Mouse (Mus musculus): ENCODE data around the gene Myrf. TPM values are rescaled to one million over a fixed set of nuclear protein-coding genes. Genes with fewer than 3 reads are reported as not detected.

The Myrf gene
- 10 to 100 TPM; 29.6 to 31.2 TPM for total RNA-seq (2021)
- long read RNA-seq, experiment 1, partial matches to known transcripts = 7 of 15 reads
- long read RNA-seq, experiment 1, other reads (novel, unspliced or antisense) = 8 of 15 reads
- long read RNA-seq, experiment 2, partial matches to known transcripts = 5 of 10 reads
- long read RNA-seq, experiment 2, other reads (novel, unspliced or antisense) = 5 of 10 reads

DNA sequence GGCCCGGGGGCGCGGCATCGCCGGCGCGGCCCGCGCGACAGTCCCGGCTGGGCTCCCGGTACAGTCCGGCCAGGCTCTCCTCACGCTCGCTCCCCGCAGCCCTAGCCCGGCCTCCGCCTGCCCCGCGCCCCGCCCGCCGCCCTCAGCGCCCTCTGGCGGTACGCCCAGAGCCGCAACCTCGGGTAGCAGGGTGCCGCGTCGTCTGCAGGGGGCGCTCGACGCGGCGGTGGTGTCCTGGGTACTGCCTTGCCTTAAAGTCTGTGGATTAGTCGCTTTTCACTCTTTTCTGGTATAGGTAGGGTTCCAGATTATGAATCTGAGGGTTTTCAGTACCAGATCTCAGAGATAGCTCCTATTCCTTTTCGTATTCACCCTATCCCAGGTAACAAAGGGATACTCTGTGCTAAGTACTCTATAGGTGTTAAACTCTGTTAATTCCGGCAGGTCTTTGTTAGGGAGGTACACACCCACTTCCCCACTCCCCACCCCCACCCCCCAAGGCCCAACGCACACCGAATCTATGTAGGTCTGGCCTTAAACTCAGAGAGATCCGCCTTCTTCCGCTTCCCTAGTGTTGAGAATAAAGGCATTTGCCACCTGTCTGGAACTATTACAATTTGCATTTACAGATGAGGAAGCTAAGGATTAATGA, at the start of gene Myrf:
TSS of gene Myrf (minus strand) at position 95 of the 652 bp plus-strand sequence.
- peak; percentile 55 for DNase-seq (ENCODE audit: low spot score in 2 of 2)

DNA sequence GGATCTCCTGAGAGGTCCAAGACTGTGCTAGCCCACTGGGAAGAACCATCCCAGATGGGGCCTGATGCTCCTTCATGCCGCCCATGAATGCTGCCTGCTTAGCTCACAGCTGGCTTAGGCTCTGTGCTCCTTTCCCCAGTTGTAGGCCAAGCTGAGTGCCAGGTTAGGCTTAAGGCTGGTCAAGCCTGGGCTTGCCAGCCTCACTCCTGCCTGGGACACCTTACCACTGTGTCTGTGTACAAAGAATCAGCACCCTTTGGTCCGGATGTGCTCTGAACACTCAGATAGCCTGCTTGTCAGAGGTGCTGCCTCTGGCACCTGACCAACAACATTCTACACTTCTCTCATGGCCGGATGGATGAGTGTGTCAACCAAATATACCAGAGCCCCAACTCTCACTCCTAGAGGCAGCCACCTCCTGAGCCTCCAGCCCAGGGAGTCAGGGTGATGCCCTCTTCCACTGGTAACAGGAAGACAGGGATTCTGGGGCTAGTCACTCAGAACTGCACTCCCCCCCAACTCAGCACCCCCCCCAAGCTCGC, 49.1 kb upstream of the Myrf start:
- DNase-seq (ENCODE audit: low spot score in 2 of 2) = no peak

DNA sequence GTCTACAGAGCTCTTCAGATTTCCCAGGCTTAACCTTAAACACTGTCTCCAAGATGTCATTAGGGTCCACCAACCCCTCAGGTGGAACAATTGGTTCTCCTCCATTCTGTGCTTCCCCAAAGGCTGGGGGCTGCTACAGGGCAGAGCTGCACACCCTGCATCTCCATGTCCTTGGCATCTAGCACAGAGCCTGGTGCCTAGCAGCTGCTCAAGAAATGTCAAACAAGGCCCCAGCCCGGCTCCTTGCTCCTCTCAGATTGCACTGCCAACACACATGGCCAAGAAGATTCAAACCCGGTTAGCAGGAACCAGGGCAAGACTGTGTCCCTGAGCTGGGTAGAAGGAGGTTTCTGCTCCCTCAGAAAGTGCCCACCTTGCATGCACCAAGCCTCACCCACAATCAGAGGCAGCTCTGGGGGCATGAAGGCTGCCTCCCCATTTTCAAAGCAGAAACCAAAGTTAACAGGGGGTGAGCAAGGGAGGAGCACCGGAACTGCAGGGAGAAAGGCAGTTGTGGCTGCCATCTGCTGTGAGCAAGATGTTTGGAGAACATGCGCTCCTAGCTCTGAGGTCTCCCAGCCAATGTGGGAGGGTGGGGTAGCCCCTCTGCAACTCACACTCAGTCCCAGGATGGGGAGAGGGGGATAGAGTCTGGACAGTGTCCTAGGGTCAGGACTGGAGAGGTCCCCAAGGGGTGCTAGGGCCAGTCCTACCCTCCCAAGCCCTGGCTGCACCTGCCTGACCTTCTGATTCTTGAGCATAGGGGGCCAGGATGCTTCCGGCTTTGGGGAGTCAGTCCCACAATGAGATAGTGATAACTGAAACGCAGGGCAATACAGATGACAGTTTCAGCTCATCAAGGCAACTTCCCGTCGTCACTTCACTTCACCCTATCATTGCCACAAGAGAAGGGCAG, 47.8 kb upstream of the Myrf start:
- peak in 1 of 2 experiments; percentile 57 for DNase-seq (ENCODE audit: low spot score in 2 of 2)

DNA sequence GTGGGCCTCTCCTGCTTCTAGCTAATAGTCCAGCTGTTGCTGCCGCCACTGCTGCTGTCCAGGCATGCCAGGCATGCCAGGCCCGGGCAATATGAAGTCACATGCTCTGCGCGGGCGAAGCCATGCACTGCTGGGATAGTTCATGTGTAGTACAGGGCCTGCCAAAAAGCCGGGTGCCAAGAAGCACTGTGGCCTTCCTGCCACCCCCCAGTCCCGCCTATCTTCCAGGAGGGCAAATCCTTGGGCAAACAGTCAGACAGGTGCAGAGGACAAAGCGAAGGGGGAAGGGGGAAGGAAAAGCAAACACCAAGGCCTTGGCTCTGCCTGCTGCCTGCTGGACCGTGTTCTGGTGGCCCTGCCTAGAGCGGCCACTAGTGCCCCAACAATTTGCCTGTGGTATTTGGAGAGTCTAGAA, 45.9 kb upstream of the Myrf start:
- DNase-seq (ENCODE audit: low spot score in 2 of 2) = no peak

DNA sequence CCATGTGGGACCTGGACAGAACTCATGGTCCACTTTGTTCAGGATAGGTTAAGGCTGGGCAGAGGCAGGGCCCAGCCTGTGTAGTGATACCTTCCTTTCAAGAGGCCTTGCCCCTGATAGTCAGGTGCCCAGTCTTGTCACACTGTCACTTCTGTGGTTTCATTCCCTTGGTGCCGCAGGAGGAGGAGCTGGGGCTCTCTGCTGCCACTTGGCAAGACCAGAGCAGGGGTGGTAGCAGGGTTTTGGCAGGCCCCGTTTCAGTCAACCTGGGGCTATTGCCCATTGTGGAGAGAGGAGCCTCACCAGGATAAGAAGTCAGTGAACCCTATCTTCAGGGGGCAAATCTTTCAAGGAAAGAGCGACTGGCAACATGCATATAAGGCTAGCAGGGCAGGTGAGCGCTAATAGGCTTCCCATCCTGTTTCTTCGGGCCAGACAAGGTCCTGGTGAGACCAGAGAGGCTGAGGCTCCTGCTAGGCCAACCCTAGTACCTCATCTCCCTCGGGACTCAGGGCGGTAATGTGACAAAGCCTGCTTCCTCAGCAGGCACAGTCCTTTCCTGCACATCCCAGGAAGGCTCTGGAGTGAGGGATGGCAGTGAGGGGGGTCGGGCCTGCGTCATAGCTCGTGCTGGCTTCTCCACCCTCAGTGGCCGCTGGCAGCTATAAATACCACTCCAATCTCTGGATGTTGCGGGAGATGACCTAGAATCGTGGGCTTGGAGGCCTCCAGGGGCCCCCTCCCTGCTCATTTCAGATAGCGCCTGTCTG, 40.4 kb upstream of the Myrf start:
- DNase-seq (ENCODE audit: low spot score in 2 of 2) = no peak

DNA sequence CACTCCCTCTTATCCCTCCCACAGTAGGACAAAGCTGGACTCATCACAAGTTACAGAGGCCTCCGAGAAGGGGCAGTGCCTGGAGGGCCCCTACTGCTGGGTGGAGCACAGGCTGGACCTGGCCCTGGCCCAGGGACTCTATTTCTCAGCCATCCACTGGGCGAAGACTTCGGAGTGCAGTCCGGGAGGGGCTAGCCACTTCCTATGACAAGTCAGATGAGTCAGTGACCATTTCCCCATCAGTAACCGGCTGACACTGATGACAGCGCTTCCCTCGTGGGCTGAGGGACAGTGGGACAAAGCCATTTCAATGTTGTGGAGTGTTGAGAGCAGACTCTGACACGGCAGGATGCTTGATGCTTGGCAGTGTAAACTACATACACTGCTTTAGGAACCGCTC, 39.1 kb upstream of the Myrf start:
- no peak for DNase-seq (ENCODE audit: low spot score in 2 of 2)

DNA sequence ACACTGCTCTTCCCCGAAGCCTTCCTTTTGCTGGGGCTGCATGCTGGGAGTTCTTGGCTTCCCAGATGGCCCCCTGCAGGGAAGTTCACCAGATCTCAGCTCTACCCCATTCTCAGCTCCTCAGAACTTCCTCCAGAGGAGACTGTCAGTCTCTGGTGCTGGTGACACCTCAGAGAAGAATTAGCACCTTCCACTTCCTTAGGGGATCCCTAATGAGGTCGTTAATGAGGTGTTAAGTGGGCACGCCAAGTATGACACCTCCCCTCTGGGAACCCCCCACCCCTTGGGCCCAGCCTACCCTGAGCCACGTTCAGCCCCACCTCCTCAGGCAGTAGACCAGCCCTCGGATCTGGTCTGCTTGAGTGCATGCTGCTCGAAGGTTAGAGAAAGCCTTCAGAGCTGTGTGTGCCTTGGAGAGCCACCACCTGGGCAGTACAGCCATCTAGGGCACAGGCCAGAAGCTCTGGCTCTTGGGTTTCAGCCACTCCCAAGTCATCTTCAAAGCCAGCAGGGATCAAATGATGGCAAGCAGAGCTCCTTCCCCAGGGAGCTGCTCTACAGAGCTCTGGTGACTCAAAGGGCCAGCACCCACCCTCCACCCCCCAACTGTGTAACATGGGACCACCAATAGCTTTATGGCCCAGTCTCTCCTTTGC, 38.2 kb upstream of the Myrf start:
- DNase-seq (ENCODE audit: low spot score in 2 of 2) = no peak

DNA sequence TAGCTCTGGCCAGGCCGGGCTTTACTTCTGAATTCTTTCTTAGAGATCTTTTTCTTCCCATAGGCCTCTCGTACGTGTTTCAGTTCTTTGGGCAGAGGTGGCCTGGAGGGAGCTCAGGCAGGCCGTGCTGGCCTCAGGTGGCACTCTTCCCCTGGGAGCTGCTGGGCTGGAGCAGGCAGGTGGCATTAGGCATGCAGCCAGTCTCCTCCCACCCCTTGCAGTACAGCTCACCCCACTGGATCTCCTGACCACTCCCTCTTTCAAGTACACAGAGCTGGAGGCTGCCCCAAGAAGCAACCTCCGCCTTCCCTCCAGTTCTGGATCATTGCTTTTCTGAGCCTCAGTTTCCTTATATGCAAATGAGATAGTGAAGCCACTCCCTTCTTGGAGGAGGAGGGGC, 37.2 kb upstream of the Myrf start:
- no peak for DNase-seq (ENCODE audit: low spot score in 2 of 2)

DNA sequence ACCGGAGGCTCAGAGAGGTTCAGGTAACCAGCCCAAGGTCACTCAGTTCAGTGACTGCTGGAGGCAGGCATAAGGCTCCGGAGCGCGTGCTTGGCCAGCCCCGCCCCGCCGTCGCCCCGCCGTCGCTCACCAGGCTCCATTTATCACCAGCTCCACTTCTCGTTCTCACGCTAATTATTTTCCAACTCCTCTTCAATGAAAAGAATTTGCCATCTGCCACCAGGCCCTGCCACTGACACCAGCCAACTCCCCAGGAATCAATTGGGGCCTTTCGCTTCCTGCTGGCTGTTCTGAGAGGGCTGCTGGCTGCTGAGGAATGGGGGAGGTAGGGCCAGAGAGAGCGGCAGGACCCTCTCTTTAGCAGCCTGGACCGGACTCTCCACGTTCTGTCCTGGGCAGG, 36.8 kb upstream of the Myrf start:
- peak; percentile 70 to 88 for DNase-seq (ENCODE audit: low spot score in 2 of 2)

DNA sequence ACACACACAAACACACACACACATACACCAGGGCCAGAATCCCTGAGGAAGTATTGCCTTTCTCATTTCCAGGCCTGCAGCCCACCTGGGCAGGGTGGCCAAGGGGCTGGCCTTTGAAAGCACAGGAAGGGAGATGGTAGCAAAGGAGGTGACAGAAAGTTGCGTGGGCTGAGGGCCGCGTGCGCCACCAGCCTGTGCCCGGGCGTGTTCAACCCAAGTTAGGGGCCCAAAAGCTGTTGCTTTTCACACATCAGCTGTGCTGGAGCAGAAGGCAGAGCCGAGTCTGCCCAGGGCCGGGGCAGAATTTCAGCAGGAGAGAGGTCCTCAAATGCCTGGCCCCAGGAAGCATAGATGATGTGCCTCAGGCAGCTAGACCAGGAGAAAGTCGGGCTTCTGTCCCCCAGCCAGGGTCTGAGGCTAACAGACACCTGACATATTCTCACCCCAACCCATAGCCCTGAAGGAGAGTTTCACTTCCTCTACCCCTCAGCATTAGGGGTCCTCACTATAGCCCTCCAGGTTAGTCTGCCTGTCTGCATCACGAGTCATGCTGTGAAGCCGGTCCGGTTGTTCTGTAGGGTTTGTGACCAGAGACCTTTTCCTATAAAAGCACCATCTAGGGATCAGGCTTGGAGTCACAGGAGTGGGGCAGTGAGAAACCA, 36.1 kb upstream of the Myrf start:
- peak; percentile 80 to 83 for DNase-seq (ENCODE audit: low spot score in 2 of 2)

DNA sequence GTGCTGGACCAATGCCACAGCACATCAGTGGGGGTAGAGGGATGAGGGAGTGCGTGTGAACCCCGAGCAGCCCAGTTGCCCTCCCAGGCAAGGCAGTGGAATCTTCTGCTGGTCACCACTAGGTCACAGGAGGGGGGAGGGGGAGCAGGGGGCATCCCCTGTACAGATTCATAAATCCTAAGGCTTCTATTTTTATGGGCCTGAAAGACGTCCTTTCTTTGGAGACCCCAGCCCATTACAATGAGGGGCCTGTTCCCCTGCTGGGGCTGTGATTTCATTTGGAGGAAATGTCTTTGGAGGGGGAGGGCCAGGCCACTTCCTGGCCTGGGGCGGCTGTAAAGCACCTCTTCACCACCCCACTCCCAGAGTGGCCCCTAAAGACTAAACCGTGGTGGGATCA, 33.5 kb upstream of the Myrf start:
- no peak for DNase-seq (ENCODE audit: low spot score in 2 of 2)

DNA sequence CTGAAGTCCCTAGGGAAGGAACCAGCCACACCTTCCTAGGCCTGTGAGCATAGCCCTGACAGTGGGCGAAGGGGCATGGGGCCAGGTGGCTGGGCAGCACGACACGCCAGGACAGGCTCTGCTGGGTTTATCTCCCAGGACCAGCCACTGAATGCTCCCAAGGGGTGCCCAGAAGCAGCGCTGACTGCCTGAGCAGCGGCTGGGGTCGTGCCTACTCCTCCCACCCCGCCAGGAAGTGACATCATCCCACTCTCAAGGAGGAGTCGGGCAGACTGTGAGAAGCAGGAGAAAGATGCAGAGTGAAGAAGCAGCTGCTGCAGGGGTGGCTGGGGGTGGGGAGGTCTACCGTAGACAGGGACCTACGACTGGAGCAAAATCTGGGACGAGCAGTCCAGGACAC, 32.2 kb upstream of the Myrf start:
- no peak for DNase-seq (ENCODE audit: low spot score in 2 of 2)

DNA sequence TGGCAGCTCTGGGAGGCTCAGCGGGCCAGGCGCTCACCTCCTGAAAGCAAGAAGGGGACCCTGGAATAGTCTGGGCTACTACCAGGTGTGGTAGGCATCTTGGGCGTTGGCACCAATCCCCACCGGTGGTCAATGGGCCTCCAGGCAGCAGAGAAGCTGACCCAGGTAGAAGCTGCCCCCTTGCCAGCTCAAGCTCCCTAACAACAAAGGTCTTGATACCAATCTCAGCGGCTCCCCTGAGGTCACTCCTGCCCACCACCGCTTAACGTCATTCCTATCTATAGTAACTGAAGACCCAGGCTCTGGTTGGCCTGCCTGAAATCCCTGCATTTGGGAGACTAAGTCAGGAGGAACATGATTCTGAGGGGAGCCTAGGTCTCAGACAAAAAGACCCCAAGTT, 31.0 kb upstream of the Myrf start:
- no peak for DNase-seq (ENCODE audit: low spot score in 2 of 2)

DNA sequence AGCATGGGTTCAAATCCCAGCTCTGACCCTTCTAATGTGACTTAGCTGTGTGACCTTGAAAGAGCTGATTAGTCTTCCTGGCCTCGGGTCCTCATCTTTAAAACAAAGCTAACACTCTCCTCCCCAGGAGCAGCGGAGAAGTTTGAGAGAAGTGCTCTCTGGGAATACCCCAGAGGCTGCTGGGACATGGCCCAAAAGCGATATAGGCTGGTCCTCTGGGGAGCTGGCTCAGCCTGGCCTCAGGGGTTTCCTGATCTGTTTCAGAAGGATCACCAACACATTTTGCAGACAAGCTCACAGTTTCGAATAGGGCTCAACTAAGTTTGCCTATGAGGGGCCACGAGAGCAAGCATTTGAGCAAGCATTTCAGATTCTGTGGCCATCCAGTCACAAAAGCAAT, 29.8 kb upstream of the Myrf start:
- DNase-seq (ENCODE audit: low spot score in 2 of 2) = no peak

DNA sequence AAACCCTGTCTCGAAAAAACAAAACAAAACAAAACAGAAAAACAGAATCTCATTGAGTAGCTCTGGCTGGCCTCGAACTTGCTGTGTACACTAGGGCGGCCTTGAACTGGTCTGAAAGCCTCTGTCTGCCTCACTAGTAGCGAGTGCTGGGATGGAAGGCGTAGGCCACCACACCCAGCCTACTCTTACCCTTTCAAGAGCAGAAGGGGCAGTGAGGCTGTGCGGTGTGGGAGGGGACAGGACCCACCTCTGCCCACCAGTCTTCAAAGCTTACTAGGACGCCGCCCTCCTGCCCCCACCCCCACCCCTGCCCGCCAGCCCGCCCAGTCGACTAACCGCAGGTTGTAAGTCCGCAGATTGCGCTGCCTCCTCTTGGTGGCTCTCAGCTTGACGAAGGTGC, 28.3 kb upstream of the Myrf start:
- no peak for DNase-seq (ENCODE audit: low spot score in 2 of 2)

DNA sequence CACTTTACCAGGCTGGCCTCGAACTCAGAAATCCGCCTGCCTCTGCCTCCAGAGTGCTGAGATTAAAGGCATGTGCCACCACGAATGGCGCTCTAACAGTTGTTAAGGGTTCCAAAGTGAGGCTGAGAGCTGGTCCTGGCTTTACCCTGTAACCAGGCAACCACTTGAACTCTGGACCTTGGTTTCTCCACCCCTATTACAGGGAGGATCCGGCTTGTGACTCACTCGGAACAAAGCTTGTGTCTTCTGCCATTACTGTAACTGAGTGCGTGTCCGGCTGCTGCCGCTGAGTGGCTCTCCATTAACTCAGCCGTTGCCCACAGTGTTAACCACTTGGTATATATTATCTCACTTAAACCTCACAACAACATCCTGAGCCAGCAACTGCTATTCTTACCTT, 27.4 kb upstream of the Myrf start:
- no peak for DNase-seq (ENCODE audit: low spot score in 2 of 2)

DNA sequence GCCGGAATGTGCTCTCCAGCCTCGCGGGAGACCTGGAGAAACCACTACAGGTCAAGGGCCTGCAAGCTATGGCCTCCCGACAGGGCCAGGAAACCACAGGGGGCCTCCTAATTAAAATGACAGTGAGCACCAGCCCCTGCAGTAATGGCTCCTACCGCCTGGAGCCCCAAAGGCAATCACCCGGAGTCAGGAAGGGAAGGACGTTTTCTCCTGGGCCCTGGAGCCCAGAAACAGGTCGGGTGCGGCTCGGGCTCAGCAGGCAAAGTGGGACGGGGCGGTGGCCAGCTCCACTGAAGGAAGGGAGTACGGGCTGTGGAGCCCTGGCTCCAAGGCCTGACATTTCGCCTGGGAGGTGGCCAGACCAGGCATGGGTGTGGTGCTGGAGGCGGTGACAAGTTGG, 26.5 kb upstream of the Myrf start:
- no peak for DNase-seq (ENCODE audit: low spot score in 2 of 2)

DNA sequence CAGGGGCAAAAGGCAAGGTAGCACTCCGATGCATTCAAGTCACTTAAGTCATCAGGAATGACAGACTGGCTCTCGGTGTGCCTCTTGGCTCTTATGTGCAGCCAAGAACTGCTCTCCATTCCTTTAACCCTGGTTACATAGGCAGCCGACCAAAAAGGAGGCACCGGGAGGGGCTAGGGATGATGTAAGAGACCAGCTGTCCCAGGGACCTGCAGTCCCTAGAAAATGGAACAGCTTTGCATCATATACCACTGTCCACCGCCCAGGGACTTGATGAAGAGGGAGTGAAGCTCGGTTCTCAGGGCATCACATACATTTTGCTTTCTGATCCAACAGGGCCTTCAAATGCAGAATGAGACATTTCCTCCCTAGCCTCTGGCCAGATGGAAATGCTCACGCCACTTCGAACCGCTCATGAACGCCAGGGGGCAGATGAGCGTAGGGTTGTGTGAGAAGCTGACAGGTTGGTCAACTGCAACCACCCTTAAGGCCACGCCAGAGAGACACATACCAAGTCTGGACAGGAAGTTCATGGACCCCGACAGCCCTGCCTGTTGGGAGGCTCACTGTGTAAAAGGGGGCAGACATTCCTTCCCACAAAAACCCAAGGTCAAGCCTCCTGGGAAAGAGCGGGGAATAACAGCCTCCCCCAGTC, 25.8 kb upstream of the Myrf start:
- peak; percentile 73 to 82 for DNase-seq (ENCODE audit: low spot score in 2 of 2)

DNA sequence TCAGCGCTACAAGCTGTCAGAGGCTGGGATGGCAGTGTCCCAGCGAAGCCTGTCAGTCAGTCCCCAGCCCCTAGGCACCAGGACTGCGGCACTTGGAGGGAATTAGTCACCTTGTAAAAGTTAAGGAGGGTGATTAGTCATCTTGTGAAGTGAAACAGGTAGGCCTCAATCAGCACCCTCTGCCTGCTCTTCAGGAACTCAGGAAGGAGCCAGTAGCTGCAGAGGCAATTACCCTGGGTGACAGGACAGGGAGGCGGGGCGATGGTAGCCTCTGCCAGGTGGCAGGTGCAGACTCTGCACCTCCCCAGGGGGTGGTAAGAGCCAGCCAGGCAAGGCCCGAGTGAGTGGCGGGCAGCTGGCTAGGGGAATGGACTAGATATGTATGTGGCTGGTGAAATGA, 20.8 kb upstream of the Myrf start:
- no peak for DNase-seq (ENCODE audit: low spot score in 2 of 2)

Measured in layer of hippocampus, postnatal 14 days (tissue).